Mouse (Mus musculus) B cell, adult 2 months (primary cell): ENCODE results near the gene Pycard.
A peak's percentile ranks its signal among the peaks of the same experiment; 100 is the strongest.
"Not testable (repeated sequence)": the region's sequence is repeated elsewhere in the genome, so short reads cannot be mapped to it uniquely, and the experiment has no call there.

Experiments
- DNase-seq, 2 experiments: peaks; one replicate each; pipeline ENCODE4 v3.0.0; 2022

Pycard gene

GRCm38 (mm10) chr7:127993341-127993977, at the start of gene Pycard:
Gene Pycard (minus strand): TSS chr7:127993867.
- DNase-seq, result peak; percentile 69 to 70

- not testable (repeated sequence) for DNase-seq
These were observed 48.6 kb upstream of the Pycard start for GRCm38 (mm10) chr7:128042161-128042820.

- DNase-seq, result no peak
These were observed 39.9 kb upstream of the Pycard start for GRCm38 (mm10) chr7:128033616-128034015.

GRCm38 (mm10) chr7:128032989-128033293, 39.3 kb upstream of the Pycard start:
- DNase-seq, result no peak

- DNase-seq, result no peak
These were observed 38.8 kb upstream of the Pycard start for GRCm38 (mm10) chr7:128032290-128032988.

GRCm38 (mm10) chr7:128031403-128031976, 37.8 kb upstream of the Pycard start:
- DNase-seq, result no peak

GRCm38 (mm10) chr7:128025381-128025780, 31.7 kb upstream of the Pycard start:
- no peak for DNase-seq

GRCm38 (mm10) chr7:128024932-128025331, 31.3 kb upstream of the Pycard start:
- DNase-seq, result no peak

- DNase-seq, result no peak
These were observed 30.7 kb upstream of the Pycard start for GRCm38 (mm10) chr7:128024364-128024763.

GRCm38 (mm10) chr7:128023565-128023964, 29.9 kb upstream of the Pycard start:
- DNase-seq, result no peak

- peak; percentile 53 to 59 for DNase-seq
These were observed 29.3 kb upstream of the Pycard start for GRCm38 (mm10) chr7:128022974-128023373.

- no peak for DNase-seq
These were observed 25.5 kb upstream of the Pycard start for GRCm38 (mm10) chr7:128019187-128019586.

GRCm38 (mm10) chr7:128018275-128018674, 24.6 kb upstream of the Pycard start:
- DNase-seq, result no peak

- DNase-seq, result no peak
These were observed 23.0 kb upstream of the Pycard start for GRCm38 (mm10) chr7:128016650-128017049.

- DNase-seq, result not testable (repeated sequence)
These were observed 22.5 kb upstream of the Pycard start for GRCm38 (mm10) chr7:128016134-128016533.

- no peak for DNase-seq
These were observed 19.4 kb upstream of the Pycard start for GRCm38 (mm10) chr7:128013116-128013515.

GRCm38 (mm10) chr7:128012136-128012780, 18.6 kb upstream of the Pycard start:
- DNase-seq, result no peak

GRCm38 (mm10) chr7:128009715-128010340, 16.2 kb upstream of the Pycard start:
- DNase-seq, result no peak

GRCm38 (mm10) chr7:128006193-128006592, 12.5 kb upstream of the Pycard start:
- no peak for DNase-seq

- no peak for DNase-seq
These were observed 11.1 kb upstream of the Pycard start for GRCm38 (mm10) chr7:128004487-128005362.

- no peak for DNase-seq
These were observed 10.5 kb upstream of the Pycard start for GRCm38 (mm10) chr7:128004150-128004486.

- DNase-seq, result no peak
These were observed 10.0 kb upstream of the Pycard start, which contains the start of gene Trim72 for GRCm38 (mm10) chr7:128003688-128004087. Gene Trim72 (plus strand): TSS chr7:128003949.
